Mouse (Mus musculus) heart, postnatal 0 days (tissue): ENCODE results near the gene Prc1. TPM values are rescaled to one million over a fixed set of nuclear protein-coding genes. Genes with fewer than 3 reads are reported as not detected.

Experiments
- ATAC-seq: fragments of 200-750 bp; cut with Nextera tagmentation; 2 replicates; pipeline ENCODE4 v1.8.0; 2017; ENCODE audit warnings: low read depth, moderate number of reproducible peaks, moderate library complexity; ENCODE audit not compliant: insufficient read depth
- DNase-seq: peaks from one replicate; pipeline ENCODE4 v3.0.0-alpha.2; 2016; ENCODE audit warnings: low spot score
- H3K27ac ChIP-seq: fragments of 300-500 bp; sonication (generic); 2 replicates; pipeline ENCODE4 v1.5.1; 2014; ENCODE audit warnings: low read depth, mild to moderate bottlenecking
- H3K27me3 ChIP-seq: fragments of 300-500 bp; sonication (generic); 2 replicates; pipeline ENCODE4 v1.6.1; 2014; ENCODE audit warnings: low read length, mixed read lengths; ENCODE audit not compliant: control insufficient read depth, insufficient read depth
- H3K36me3 ChIP-seq: fragments of 300-500 bp; sonication (generic); replicated peaks from 2 replicates; pipeline ENCODE4 v1.6.1; 2014; ENCODE audit warnings: low read length, mixed read lengths; ENCODE audit not compliant: control insufficient read depth, insufficient read depth
- H3K4me1 ChIP-seq: fragments of 300-500 bp; sonication (generic); 2 replicates; pipeline ENCODE4 v1.6.1; 2014; ENCODE audit warnings: antibody characterized with exemption; ENCODE audit not compliant: control insufficient read depth, insufficient read depth
- H3K4me2 ChIP-seq: fragments of 300-500 bp; sonication (generic); 2 replicates; pipeline ENCODE4 v1.6.1; 2014; ENCODE audit warnings: low read depth, mild to moderate bottlenecking, low read length, moderate library complexity
- H3K4me3 ChIP-seq: fragments of 300-500 bp; sonication (generic); 2 replicates; pipeline ENCODE4 v1.5.1; 2014; ENCODE audit warnings: low read depth, low read length
- H3K9ac ChIP-seq: fragments of 300-500 bp; sonication (generic); replicated peaks from 2 replicates; pipeline ENCODE4 v1.6.1; 2014; ENCODE audit warnings: low read depth, low read length, mixed read lengths
- H3K9me3 ChIP-seq: fragments of 300-500 bp; sonication (generic); replicated peaks from 2 replicates; pipeline ENCODE4 v1.6.1; 2016; ENCODE audit warnings: low read length; ENCODE audit not compliant: control insufficient read depth
- CTCF ChIP-seq: IDR thresholded peaks from 2 replicates; pipeline ENCODE4 v1.5.1; 2016; ENCODE audit warnings: antibody characterized with exemption, control low read depth, low read depth
- EP300 ChIP-seq: IDR thresholded peaks from 2 replicates; pipeline ENCODE4 v1.6.1; 2016; ENCODE audit warnings: antibody characterized with exemption, low read depth
- WGBS: fragments of 180-500 bp; shearing (Covaris S2); extraction: QIAGEN DNeasy Blood & Tissue Kit; methylation state at CpG from one replicate; pipeline ENCODE4 v1.1.7; 2014; 5-methylcytosine and 5-hydroxymethylcytosine counted together
- polyA plus RNA-seq: library from polyadenylated mRNA; unstranded; fragments of >200 nt; fragmentation: Nextera tagmentation; extraction: Ambion mirVana; gene quantifications from 2 replicates; pipeline ENCODE4 v1.2.1, GENCODE M21; 2015
- total RNA-seq: library from RNA; depleted of rRNA; stranded (reverse); fragments of >200 nt; gene quantifications from 2 replicates; pipeline ENCODE4 v1.2.3, GENCODE M21; 2014; ENCODE audit warnings: low replicate concordance

Prc1 gene
- total and polyA plus RNA-seq, 2 experiments from 2014 or later = 49.4 to 59.9 TPM

DNA sequence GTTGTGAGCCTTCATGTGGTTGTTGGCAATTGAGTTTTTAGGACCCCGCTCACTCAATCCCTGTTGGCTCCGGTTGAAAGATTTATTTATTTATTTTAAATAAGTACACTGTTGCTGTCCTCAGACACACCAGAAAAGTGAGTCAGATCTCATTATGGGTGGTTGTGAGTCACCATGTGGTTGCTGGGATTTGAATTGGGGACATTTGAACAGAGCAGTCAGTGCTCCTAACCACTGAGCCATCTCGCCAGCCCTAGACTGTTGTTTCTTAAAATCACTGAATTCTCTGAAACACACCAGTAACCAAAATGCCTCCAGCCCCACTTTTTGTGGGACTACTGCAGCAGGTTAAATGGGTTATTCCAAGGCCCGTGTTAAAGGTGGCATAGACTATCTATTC lies 4.5 kb downstream of the Prc1 start:
- H3K27ac ChIP-seq = no peak overlapping the region
- TF ChIP-seq EP300 = no peak
- TF ChIP-seq CTCF = no peak
- 95% methylated on average over 4 of the region's 4 CpGs for WGBS
- no peak overlapping the region for H3K9ac ChIP-seq
- no peaks in the 10 kb centered on the region for H3K27me3 ChIP-seq
- no peak overlapping the region for H3K4me3 ChIP-seq
- ATAC-seq (no peak), DNase-seq (no peak)
- peaks cover 27% of the 10 kb centered on the region for H3K36me3 ChIP-seq
- no peaks in the 10 kb centered on the region; the same call in 1 of the 2 replicates for H3K4me1 ChIP-seq
- H3K9me3 ChIP-seq = no peaks in the 10 kb centered on the region
- no peak overlapping the region for H3K4me2 ChIP-seq

DNA sequence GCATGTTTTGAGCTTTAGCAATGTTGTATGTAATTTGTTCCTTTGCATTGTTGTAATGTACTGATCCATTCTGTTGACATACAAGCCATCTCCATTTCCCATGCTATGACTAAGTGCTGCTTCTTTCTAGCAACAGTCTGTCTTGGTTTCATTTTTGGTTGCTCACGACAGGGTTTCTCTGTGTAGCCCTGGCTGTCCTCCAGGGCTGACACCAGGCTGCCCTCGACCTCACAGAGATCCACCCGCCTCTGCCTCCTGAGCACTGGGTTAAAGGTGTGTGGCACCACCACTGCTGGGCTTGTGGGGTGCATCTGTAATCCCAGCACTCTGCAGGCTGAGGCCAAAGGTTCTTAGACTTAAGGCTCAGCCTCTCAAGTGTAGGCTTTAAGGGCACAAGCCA lies 5.3 kb downstream of the Prc1 start:
- peaks cover 35% of the 10 kb centered on the region for H3K36me3 ChIP-seq
- 90% methylated on average over 3 of the region's 3 CpGs for WGBS
- TF ChIP-seq EP300 (no peak), CTCF (no peak)

DNA sequence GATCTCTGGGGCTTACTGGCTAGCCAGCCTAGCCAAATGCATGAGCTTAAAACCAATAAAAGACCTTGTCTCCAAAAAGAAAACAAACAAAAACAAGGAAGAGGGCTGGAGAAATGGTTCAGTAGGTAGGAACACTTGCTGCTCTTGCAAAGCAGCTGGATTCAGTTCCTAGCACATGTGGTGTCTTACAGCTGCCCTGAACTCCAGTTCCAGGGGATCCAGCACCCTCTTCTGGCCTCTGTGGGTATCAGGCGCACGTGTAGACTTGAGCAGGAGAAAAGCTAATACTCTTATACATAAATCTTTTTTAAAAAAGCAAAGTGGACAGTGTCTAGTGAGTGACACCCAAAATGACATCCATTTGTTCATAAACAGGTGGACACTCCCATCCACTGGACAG lies 7.3 kb downstream of the Prc1 start:
- H3K4me1 ChIP-seq = no peaks in the 10 kb centered on the region
- no peak for ATAC-seq
- no peak for DNase-seq
- H3K27ac ChIP-seq = no peak overlapping the region
- no peaks in the 10 kb centered on the region for H3K27me3 ChIP-seq
- no peaks in the 10 kb centered on the region for H3K9me3 ChIP-seq
- no peak overlapping the region for H3K4me2 ChIP-seq
- H3K4me3 ChIP-seq = no peak overlapping the region
- WGBS = 89% methylated on average over 2 of the region's 2 CpGs
- peaks cover 55% of the 10 kb centered on the region for H3K36me3 ChIP-seq
- TF ChIP-seq CTCF (no peak), EP300 (no peak)
- no peak overlapping the region for H3K9ac ChIP-seq

More for the DNA sequence above, 5.3 kb downstream of the Prc1 start:
- no peaks in the 10 kb centered on the region; the same call in 1 of the 2 replicates for H3K4me1 ChIP-seq
- no peak overlapping the region for H3K27ac ChIP-seq
- H3K27me3 ChIP-seq = no peaks in the 10 kb centered on the region
- no peak overlapping the region for H3K4me2 ChIP-seq
- H3K9ac ChIP-seq = no peak overlapping the region
- no peak overlapping the region for H3K4me3 ChIP-seq
- H3K9me3 ChIP-seq = no peaks in the 10 kb centered on the region
- DNase-seq (no peak), ATAC-seq (no peak)

DNA sequence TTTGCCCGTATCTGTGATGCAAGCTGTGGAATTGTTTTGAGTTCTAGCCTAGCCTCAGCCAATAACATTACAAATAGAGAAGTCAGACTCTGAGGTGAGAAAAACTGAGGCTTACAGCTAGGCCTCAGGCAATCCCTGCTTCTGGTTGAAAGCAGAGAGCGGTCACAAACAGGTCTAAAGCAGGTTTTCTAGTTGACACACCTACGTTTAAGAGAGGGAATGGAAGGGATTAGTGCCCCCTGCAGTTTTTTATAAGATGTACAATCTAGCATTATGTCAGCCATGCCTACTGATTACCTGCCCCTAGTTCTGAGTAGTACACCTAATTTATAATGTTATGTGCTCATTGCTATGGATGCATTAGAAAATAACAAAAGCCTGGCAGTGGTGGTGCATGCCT lies 13.5 kb downstream of the Prc1 start:
- no peak for ATAC-seq
- Histone ChIP-seq H3K27me3 (no peaks in the 10 kb centered on the region), H3K9me3 (no peaks in the 10 kb centered on the region), H3K9ac (no peak overlapping the region), H3K4me3 (no peak overlapping the region), H3K36me3 (peaks cover 93% of the 10 kb centered on the region), H3K4me2 (no peak overlapping the region), H3K27ac (no peak overlapping the region), H3K4me1 (no peaks in the 10 kb centered on the region)
- DNase-seq = no peak
- TF ChIP-seq EP300 = no peak
- 0 out of 2 replicates have a peak, but pooled peaks have one; percentile 12 for TF ChIP-seq CTCF
- WGBS = 85% methylated on average over 3 of the region's 3 CpGs

DNA sequence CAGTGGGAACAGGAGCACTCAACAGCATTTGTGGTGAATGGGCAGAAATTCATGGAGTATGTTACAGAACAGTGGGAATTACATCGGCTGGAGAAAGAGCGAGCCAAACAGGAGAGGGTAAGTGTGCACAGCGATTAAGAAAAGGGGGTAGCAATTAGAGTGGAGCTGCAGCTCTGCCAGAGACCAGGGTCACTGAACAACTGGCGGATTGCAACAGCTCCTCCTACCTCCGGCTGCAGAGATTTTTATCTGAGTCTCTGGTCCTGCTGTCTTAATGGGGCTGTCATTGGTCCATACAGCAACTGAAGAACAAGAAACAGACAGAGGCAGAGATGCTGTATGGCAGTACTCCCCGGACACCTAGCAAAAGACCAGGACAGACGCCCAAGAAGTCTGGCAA lies 16.5 kb downstream of the Prc1 start:
- DNase-seq (no peak), ATAC-seq (no peak)
- TF ChIP-seq EP300 = no peak
- no peak for TF ChIP-seq CTCF
- 77% methylated on average over 7 of the region's 7 CpGs for WGBS
- Histone ChIP-seq H3K27ac (no peak overlapping the region), H3K9me3 (no peaks in the 10 kb centered on the region), H3K9ac (no peak overlapping the region), H3K4me1 (no peaks in the 10 kb centered on the region), H3K4me2 (no peak overlapping the region), H3K36me3 (peaks cover 94% of the 10 kb centered on the region), H3K4me3 (no peak overlapping the region), H3K27me3 (no peaks in the 10 kb centered on the region)

DNA sequence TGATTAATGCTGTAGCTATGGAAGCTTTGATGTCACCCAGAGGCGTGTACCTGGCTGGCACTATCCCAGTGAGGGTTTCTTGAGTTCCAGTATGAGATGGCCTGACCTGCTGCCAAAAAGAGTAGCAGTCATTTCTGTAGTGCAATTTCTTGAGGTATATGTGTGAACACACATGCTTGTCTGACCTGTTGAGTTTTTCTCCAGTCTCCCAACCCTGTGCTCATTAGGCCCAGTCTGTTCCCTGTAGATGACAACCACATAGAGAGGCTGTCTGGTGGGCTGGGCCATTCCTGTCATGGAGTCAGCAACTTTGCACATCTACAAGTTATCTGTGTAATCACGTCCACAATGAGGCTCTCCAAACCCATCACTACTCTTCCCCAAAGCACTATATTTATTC lies 21.5 kb downstream of the Prc1 start:
- ATAC-seq (no peak), DNase-seq (no peak)
- TF ChIP-seq CTCF = no peak
- no peak for TF ChIP-seq EP300
- no peaks in the 10 kb centered on the region for H3K4me1 ChIP-seq
- H3K27ac ChIP-seq = no peak overlapping the region
- H3K9ac ChIP-seq = no peak overlapping the region
- H3K4me2 ChIP-seq = no peak overlapping the region
- H3K27me3 ChIP-seq = no peaks in the 10 kb centered on the region
- no peaks in the 10 kb centered on the region for H3K9me3 ChIP-seq
- H3K36me3 ChIP-seq = peaks cover 66% of the 10 kb centered on the region
- 69% methylated on average over 2 of the region's 2 CpGs for WGBS
- H3K4me3 ChIP-seq = no peak overlapping the region
